Mouse (Mus musculus): ENCODE data around the gene Tbc1d7. TPM values are rescaled to one million over a fixed set of nuclear protein-coding genes. Genes with fewer than 3 reads are reported as not detected.

Tbc1d7 gene
- polyA plus RNA-seq, 1 experiment from 2014 or later = 68.3 TPM

GRCm38 (mm10) chr13:43206118-43206683 is 34.9 kb upstream of the Tbc1d7 start:
- Histone ChIP-seq H3K9me3 (replicated peaks) (no peaks in the 10 kb centered on the region), H3K36me3 (no peaks in the 10 kb centered on the region), H3K27me3 (ENCODE audit: low read depth, poor library complexity, severe bottlenecking) (peaks cover 10% of the 10 kb centered on the region; the same call in 1 of the 2 replicates), H3K27ac (replicated peaks) (no peak overlapping the region), H3K4me3 (no peak overlapping the region), H3K4me1 (peaks cover 9% of the 10 kb centered on the region)
- 89% methylated on average over 12 of the region's 12 CpGs for WGBS
- DNase-seq (ENCODE audit: low spot score) = no peak

GRCm38 (mm10) chr13:43203641-43204040 is 32.3 kb upstream of the Tbc1d7 start:
- Histone ChIP-seq H3K27me3 (ENCODE audit: low read depth, poor library complexity, severe bottlenecking) (peaks cover 15% of the 10 kb centered on the region), H3K27ac (replicated peaks) (no peak overlapping the region), H3K4me3 (no peak overlapping the region), H3K36me3 (no peaks in the 10 kb centered on the region), H3K4me1 (peaks cover 5% of the 10 kb centered on the region), H3K9me3 (replicated peaks) (no peaks in the 10 kb centered on the region)
- no peak for DNase-seq (ENCODE audit: low spot score)
- WGBS = 59% methylated on average over 5 of the region's 5 CpGs

- DNase-seq (ENCODE audit: low spot score) = no peak
- Histone ChIP-seq H3K9me3 (replicated peaks) (no peaks in the 10 kb centered on the region), H3K4me1 (peaks cover 3% of the 10 kb centered on the region), H3K27ac (replicated peaks) (no peak overlapping the region), H3K36me3 (no peaks in the 10 kb centered on the region), H3K27me3 (ENCODE audit: low read depth, poor library complexity, severe bottlenecking) (peaks cover 15% of the 10 kb centered on the region), H3K4me3 (no peak overlapping the region)
- 90% methylated on average over 7 of the region's 7 CpGs for WGBS
These were observed 31.9 kb upstream of the Tbc1d7 start for GRCm38 (mm10) chr13:43203234-43203633.

GRCm38 (mm10) chr13:43202351-43202750 is 31.1 kb upstream of the Tbc1d7 start:
- 90% methylated on average over 10 of the region's 10 CpGs for WGBS
- Histone ChIP-seq H3K4me1 (peaks cover 3% of the 10 kb centered on the region), H3K27me3 (ENCODE audit: low read depth, poor library complexity, severe bottlenecking) (peaks cover 11% of the 10 kb centered on the region; the same call in 1 of the 2 replicates), H3K4me3 (no peak overlapping the region), H3K36me3 (no peaks in the 10 kb centered on the region), H3K27ac (replicated peaks) (no peak overlapping the region), H3K9me3 (replicated peaks) (no peaks in the 10 kb centered on the region)
- DNase-seq (ENCODE audit: low spot score) = no peak

- H3K4me3 ChIP-seq = peak overlapping the region; percentile 3; the same call in 1 of the 2 replicates
These were observed 29.7 kb upstream of the Tbc1d7 start for GRCm38 (mm10) chr13:43201033-43201432.

GRCm38 (mm10) chr13:43200473-43200872 is 29.2 kb upstream of the Tbc1d7 start:
- Histone ChIP-seq H3K4me3 (no peak overlapping the region), H3K27me3 (ENCODE audit: low read depth, poor library complexity, severe bottlenecking) (peaks cover 11% of the 10 kb centered on the region; the same call in 1 of the 2 replicates), H3K9me3 (replicated peaks) (no peaks in the 10 kb centered on the region), H3K27ac (replicated peaks) (no peak overlapping the region), H3K4me1 (peaks cover 3% of the 10 kb centered on the region), H3K36me3 (no peaks in the 10 kb centered on the region)
- 75% methylated on average over 22 of the region's 22 CpGs for WGBS
- DNase-seq (ENCODE audit: low spot score) = no peak

More at GRCm38 (mm10) chr13:43201033-43201432, 29.7 kb upstream of the Tbc1d7 start:
- 38% methylated on average over 22 of the region's 22 CpGs for WGBS
- peak; percentile 64 for DNase-seq (ENCODE audit: low spot score)
- peaks cover 11% of the 10 kb centered on the region; the same call in 1 of the 2 replicates for H3K27me3 ChIP-seq (ENCODE audit: low read depth, poor library complexity, severe bottlenecking)
- no peaks in the 10 kb centered on the region for H3K9me3 ChIP-seq (replicated peaks)
- peaks cover 3% of the 10 kb centered on the region for H3K4me1 ChIP-seq
- H3K27ac ChIP-seq (replicated peaks) = no peak overlapping the region
- no peaks in the 10 kb centered on the region for H3K36me3 ChIP-seq

- H3K4me1 ChIP-seq = peaks cover 3% of the 10 kb centered on the region
- 70% methylated on average over 5 of the region's 5 CpGs for WGBS
- no peak overlapping the region for H3K27ac ChIP-seq (replicated peaks)
- H3K4me3 ChIP-seq = no peak overlapping the region
- H3K9me3 ChIP-seq (replicated peaks) = no peaks in the 10 kb centered on the region
- H3K27me3 ChIP-seq (ENCODE audit: low read depth, poor library complexity, severe bottlenecking) = peaks cover 11% of the 10 kb centered on the region; the same call in 1 of the 2 replicates
- no peaks in the 10 kb centered on the region for H3K36me3 ChIP-seq
- peak; percentile 37 for DNase-seq (ENCODE audit: low spot score)
These were observed 28.4 kb upstream of the Tbc1d7 start for GRCm38 (mm10) chr13:43199749-43200148.

- Histone ChIP-seq H3K36me3 (no peaks in the 10 kb centered on the region), H3K4me3 (no peak overlapping the region), H3K27ac (replicated peaks) (no peak overlapping the region), H3K4me1 (peaks cover 3% of the 10 kb centered on the region), H3K9me3 (replicated peaks) (no peaks in the 10 kb centered on the region), H3K27me3 (ENCODE audit: low read depth, poor library complexity, severe bottlenecking) (peaks cover 11% of the 10 kb centered on the region; the same call in 1 of the 2 replicates)
- no peak for DNase-seq (ENCODE audit: low spot score)
- 86% methylated on average over 7 of the region's 7 CpGs for WGBS
These were observed 28.0 kb upstream of the Tbc1d7 start for GRCm38 (mm10) chr13:43199282-43199681.

- Histone ChIP-seq H3K4me3 (no peak overlapping the region), H3K27ac (replicated peaks) (no peak overlapping the region), H3K27me3 (ENCODE audit: low read depth, poor library complexity, severe bottlenecking) (peaks cover 11% of the 10 kb centered on the region; the same call in 1 of the 2 replicates), H3K36me3 (no peaks in the 10 kb centered on the region), H3K9me3 (replicated peaks) (no peaks in the 10 kb centered on the region), H3K4me1 (peaks cover 5% of the 10 kb centered on the region)
- WGBS = 59% methylated on average over 6 of the region's 6 CpGs
- no peak for DNase-seq (ENCODE audit: low spot score)
These were observed 25.9 kb upstream of the Tbc1d7 start for GRCm38 (mm10) chr13:43197187-43197586.

GRCm38 (mm10) chr13:43196000-43196399 is 24.7 kb upstream of the Tbc1d7 start:
- no peaks in the 10 kb centered on the region for H3K36me3 ChIP-seq
- no peak overlapping the region for H3K27ac ChIP-seq (replicated peaks)
- H3K27me3 ChIP-seq (ENCODE audit: low read depth, poor library complexity, severe bottlenecking) = peaks cover 14% of the 10 kb centered on the region
- H3K9me3 ChIP-seq (replicated peaks) = no peaks in the 10 kb centered on the region
- WGBS = 82% methylated on average over 7 of the region's 7 CpGs
- DNase-seq (ENCODE audit: low spot score) = no peak
- peaks cover 16% of the 10 kb centered on the region for H3K4me1 ChIP-seq
- H3K4me3 ChIP-seq = no peak overlapping the region

- H3K9me3 ChIP-seq (replicated peaks) = no peaks in the 10 kb centered on the region
- no peak overlapping the region for H3K4me3 ChIP-seq
- H3K4me1 ChIP-seq = peaks cover 13% of the 10 kb centered on the region
- H3K27me3 ChIP-seq (ENCODE audit: low read depth, poor library complexity, severe bottlenecking) = peaks cover 6% of the 10 kb centered on the region
- 94% methylated on average over 8 of the region's 8 CpGs for WGBS
- no peak for DNase-seq (ENCODE audit: low spot score)
- H3K36me3 ChIP-seq = no peaks in the 10 kb centered on the region
- no peak overlapping the region for H3K27ac ChIP-seq (replicated peaks)
These were observed 22.6 kb upstream of the Tbc1d7 start for GRCm38 (mm10) chr13:43193932-43194331.

- Histone ChIP-seq H3K4me1 (peaks cover 13% of the 10 kb centered on the region), H3K36me3 (no peaks in the 10 kb centered on the region), H3K27me3 (ENCODE audit: low read depth, poor library complexity, severe bottlenecking) (peaks cover 6% of the 10 kb centered on the region), H3K27ac (replicated peaks) (no peak overlapping the region), H3K9me3 (replicated peaks) (no peaks in the 10 kb centered on the region), H3K4me3 (no peak overlapping the region)
- WGBS = 75% methylated on average over 7 of the region's 7 CpGs
- no peak for DNase-seq (ENCODE audit: low spot score)
These were observed 22.0 kb upstream of the Tbc1d7 start for GRCm38 (mm10) chr13:43193266-43193665.

- H3K4me1 ChIP-seq = peaks cover 13% of the 10 kb centered on the region
- H3K27ac ChIP-seq (replicated peaks) = no peak overlapping the region
- H3K4me3 ChIP-seq = peak overlapping the region; percentile 21
- no peaks in the 10 kb centered on the region for H3K9me3 ChIP-seq (replicated peaks)
- H3K36me3 ChIP-seq = no peaks in the 10 kb centered on the region
- WGBS = 22% methylated on average over 14 of the region's 14 CpGs
- DNase-seq (ENCODE audit: low spot score) = no peak
- H3K27me3 ChIP-seq (ENCODE audit: low read depth, poor library complexity, severe bottlenecking) = peaks cover 6% of the 10 kb centered on the region
These were observed 20.5 kb upstream of the Tbc1d7 start for GRCm38 (mm10) chr13:43191741-43192192.
